Mouse (Mus musculus) gastrocnemius, adult 8-10 months (tissue): Measurements from ENCODE around the gene Gm21209. TPM values are rescaled to one million over a fixed set of nuclear protein-coding genes. Genes with fewer than 3 reads are reported as not detected.
"Not testable (repeated sequence)": the region's sequence is repeated elsewhere in the genome, so short reads cannot be mapped to it uniquely, and the experiment has no call there.

Experiments used
- DNase-seq, 2 experiments: peaks; one replicate each; pipeline ENCODE4 v3.0.0; 2022; ENCODE audit warnings: low spot score in 2 of 2
- total RNA-seq, 4 experiments: library from RNA; stranded (reverse); gene quantifications; 2 replicates each; pipeline ENCODE4 v1.2.4; 2022

The Gm21209 gene
- not detected for total RNA-seq

DNA sequence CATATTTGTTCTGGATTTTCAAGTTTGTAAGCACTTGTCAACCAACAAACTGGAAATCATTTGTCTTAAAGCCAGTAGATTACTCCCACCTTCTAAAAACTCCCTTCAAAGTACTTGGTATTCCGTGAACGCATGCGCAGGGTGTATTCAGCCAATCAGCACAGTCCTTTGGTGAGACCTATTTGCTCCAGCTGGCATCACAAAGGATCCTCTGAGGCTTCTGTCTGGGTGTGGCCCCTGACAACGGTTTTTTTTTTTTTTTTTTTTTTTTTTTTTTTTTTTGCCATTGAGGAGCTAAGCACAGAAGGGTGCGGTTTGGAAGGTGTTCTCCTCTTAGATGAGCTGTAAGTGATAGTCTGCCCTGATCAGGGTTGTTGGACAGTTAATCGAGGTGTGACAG, at the start of gene Gm21209:
Gene Gm21209 (plus strand): TSS at position 301 of the 400 bp plus-strand sequence.
- DNase-seq: not testable (repeated sequence)
